Mouse (Mus musculus) midbrain, embryonic 16.5 days (tissue): Measurements from ENCODE around the gene Zmat5. TPM values are rescaled to one million over a fixed set of nuclear protein-coding genes. Genes with fewer than 3 reads are reported as not detected.

Source experiments
- ATAC-seq: fragments of 200-750 bp; cut with Nextera tagmentation; 2 replicates; pipeline ENCODE4 v1.8.0; 2017; ENCODE audit warnings: moderate TSS enrichment
- H3K27ac ChIP-seq: fragments of 300-500 bp; sonication (generic); 2 replicates; pipeline ENCODE4 v1.5.1; 2014; ENCODE audit warnings: mild to moderate bottlenecking, low read length, mixed read lengths
- H3K27me3 ChIP-seq: fragments of 300-500 bp; sonication (generic); 2 replicates; pipeline ENCODE4 v1.6.1; 2014; ENCODE audit warnings: low read depth, low read length, mixed read lengths; ENCODE audit not compliant: control insufficient read depth, insufficient read depth
- H3K36me3 ChIP-seq: fragments of 300-500 bp; sonication (generic); 2 replicates; pipeline ENCODE4 v1.6.1; 2014; ENCODE audit warnings: mild to moderate bottlenecking, low read length, moderate library complexity, mixed read lengths; ENCODE audit not compliant: control insufficient read depth, insufficient read depth
- H3K4me1 ChIP-seq: fragments of 300-500 bp; sonication (generic); 2 replicates; pipeline ENCODE4 v1.6.1; 2014; ENCODE audit warnings: mild to moderate bottlenecking, low read length, mixed read lengths; ENCODE audit not compliant: control insufficient read depth, insufficient read depth
- H3K4me2 ChIP-seq: fragments of 300-500 bp; sonication (generic); 2 replicates; pipeline ENCODE4 v1.6.1; 2014; ENCODE audit warnings: mild to moderate bottlenecking, low read length, mixed read lengths
- H3K4me3 ChIP-seq: fragments of 300-500 bp; sonication (generic); 2 replicates; pipeline ENCODE4 v1.5.1; 2014; ENCODE audit warnings: low read depth, mild to moderate bottlenecking, low read length, moderate library complexity, mixed read lengths
- H3K9ac ChIP-seq: fragments of 300-500 bp; sonication (generic); 2 replicates; pipeline ENCODE4 v1.6.1; 2014; ENCODE audit warnings: low read depth, low read length, mixed read lengths
- H3K9me3 ChIP-seq: fragments of 300-500 bp; sonication (generic); replicated peaks from 2 replicates; pipeline ENCODE4 v1.6.1; 2014; ENCODE audit warnings: mild to moderate bottlenecking, low read length, mixed read lengths; ENCODE audit not compliant: control insufficient read depth, poor library complexity, severe bottlenecking
- WGBS: fragments of 180-500 bp; shearing (Covaris S2); extraction: QIAGEN DNeasy Blood & Tissue Kit; methylation state at CpG from one replicate; pipeline ENCODE4 v1.1.7; 2014; 5-methylcytosine and 5-hydroxymethylcytosine counted together
- polyA plus RNA-seq: library from polyadenylated mRNA; unstranded; fragments of >200 nt; fragmentation: Nextera tagmentation; extraction: Ambion mirVana; gene quantifications from 2 replicates; pipeline ENCODE4 v1.2.1, GENCODE M21; 2015

Gene Zmat5
- polyA plus RNA-seq, 1 experiment from 2014 or later, result 49.4 TPM

DNA sequence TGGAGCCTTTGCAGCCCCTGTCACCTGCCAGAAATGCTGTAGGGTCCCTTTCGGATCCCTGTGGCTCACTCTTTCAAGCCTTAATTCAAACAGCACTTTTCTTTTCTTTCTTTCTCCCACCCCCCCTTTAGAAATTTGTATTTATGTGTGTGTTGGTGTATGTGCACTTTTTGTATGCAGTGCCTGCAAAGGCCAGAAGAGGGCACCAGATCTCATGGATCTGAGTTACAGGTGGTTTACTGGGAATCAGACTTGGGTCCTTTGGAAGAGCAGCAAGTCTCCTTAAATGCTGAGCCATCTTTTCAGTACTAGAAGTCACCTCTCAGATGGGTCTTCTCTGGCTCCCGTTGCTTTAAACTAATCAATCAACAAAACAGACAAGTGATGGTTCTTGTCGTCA lies 49.6 kb downstream of the Zmat5 start:
- no peak for ATAC-seq
- Histone ChIP-seq H3K9me3 (no peaks in the 10 kb centered on the region), H3K4me3 (no peak overlapping the region), H3K9ac (no peak overlapping the region), H3K27me3 (peaks cover 14% of the 10 kb centered on the region), H3K27ac (no peak overlapping the region), H3K4me2 (no peak overlapping the region), H3K36me3 (no peaks in the 10 kb centered on the region), H3K4me1 (0 out of 2 replicates have a peak, but pooled peaks cover 2% of the 10 kb centered on the region)
- WGBS, result 96% methylated on average over 3 of the region's 3 CpGs

DNA sequence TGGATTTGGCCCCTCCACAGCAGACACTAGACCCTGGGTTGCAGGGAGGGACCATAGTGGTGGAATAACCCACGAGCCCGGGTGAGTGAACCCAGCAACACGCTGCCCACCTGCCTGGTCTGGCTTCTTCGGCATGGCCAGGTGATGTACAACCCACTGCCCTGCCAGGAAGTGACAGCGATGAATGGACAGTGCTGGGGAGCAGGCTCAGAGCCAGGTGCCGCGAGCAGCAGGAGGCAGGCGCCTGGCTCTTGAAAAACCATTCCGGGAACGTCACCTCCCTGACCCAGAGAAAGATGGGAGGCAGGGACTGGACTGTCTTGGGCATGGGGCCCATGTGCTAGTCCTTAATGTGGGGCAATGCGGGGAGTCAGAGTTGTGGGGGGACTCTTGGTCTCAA lies 50.4 kb downstream of the Zmat5 start:
- Histone ChIP-seq H3K4me1 (0 out of 2 replicates have a peak, but pooled peaks cover 2% of the 10 kb centered on the region), H3K9me3 (no peaks in the 10 kb centered on the region), H3K36me3 (no peaks in the 10 kb centered on the region), H3K4me2 (no peak overlapping the region), H3K27ac (no peak overlapping the region), H3K4me3 (no peak overlapping the region), H3K9ac (no peak overlapping the region), H3K27me3 (peaks cover 5% of the 10 kb centered on the region)
- 78% methylated on average over 11 of the region's 11 CpGs for WGBS
- ATAC-seq, result no peak

DNA sequence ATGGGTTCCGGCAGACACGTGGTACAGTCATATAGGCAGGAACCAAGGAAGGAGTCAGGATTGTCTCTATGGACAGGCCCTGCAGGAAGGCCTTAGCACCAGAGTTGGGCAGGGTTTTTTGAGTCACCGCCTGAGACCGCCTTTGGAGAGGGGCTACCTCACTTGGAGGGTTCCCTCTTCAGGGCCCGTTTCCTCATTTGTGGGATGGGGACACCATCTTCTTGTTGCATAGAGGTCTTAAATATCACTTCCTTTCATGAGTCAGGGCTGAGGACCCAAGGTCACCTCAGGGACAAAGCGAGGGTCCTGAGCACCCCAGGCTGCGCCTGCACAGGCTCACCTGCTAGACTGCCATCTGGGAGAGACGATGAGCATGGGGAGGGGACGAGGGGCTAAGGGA lies 52.0 kb downstream of the Zmat5 start:
- peaks cover 8% of the 10 kb centered on the region; the same call in 1 of the 2 replicates for H3K4me1 ChIP-seq
- no peaks in the 10 kb centered on the region for H3K36me3 ChIP-seq
- H3K27ac ChIP-seq, result no peak overlapping the region
- no peak for ATAC-seq
- 90% methylated on average over 9 of the region's 9 CpGs for WGBS
- H3K27me3 ChIP-seq, result no peaks in the 10 kb centered on the region
- no peak overlapping the region for H3K4me3 ChIP-seq
- H3K9me3 ChIP-seq, result no peaks in the 10 kb centered on the region
- no peak overlapping the region for H3K9ac ChIP-seq
- no peak overlapping the region for H3K4me2 ChIP-seq

DNA sequence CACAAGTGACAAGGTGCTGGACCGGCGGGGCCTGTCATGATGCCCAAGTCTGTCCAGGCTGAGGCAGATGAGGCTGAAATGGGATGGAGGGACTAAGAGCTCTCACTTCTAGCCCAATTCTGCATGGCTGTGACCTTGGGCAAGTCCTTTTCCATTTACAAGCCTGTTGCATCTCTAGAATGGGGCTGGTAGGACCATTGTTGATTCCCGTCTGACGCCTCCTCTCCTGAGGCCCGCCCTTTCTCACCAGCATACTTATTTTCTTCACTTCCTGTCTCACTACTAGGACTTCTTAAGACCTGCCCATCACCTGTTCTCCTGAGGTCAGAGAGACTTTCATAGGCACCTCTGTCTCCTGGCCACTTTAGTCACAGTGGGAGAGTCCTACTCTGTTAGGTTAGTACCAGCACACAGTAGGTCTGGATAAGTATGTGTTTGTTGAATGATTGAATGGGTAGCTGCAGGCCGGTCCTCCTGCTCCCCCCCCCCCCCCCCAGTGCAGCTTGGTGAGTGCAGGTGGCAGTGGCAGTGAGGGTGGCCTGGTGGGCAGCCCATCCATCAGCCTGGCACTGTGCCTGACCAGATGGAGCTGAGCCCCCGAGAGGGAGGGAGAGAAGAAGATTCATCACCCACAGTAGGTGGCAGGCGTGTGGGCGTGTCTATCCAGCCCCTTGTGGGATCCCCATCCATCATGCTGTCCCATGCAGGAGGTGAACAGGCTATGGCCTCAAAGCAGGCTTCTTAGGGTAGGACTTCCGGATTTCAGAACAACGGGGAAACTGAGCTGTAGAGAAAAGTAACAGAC lies 52.7 kb downstream of the Zmat5 start:
- no peaks in the 10 kb centered on the region for H3K36me3 ChIP-seq
- no peak overlapping the region for H3K9ac ChIP-seq
- H3K9me3 ChIP-seq, result no peaks in the 10 kb centered on the region
- WGBS, result 76% methylated on average over 11 of the region's 11 CpGs
- H3K4me1 ChIP-seq, result peaks cover 15% of the 10 kb centered on the region
- no peak for ATAC-seq
- H3K4me2 ChIP-seq, result no peak overlapping the region
- H3K27ac ChIP-seq, result no peak overlapping the region
- H3K27me3 ChIP-seq, result no peaks in the 10 kb centered on the region
- H3K4me3 ChIP-seq, result no peak overlapping the region

DNA sequence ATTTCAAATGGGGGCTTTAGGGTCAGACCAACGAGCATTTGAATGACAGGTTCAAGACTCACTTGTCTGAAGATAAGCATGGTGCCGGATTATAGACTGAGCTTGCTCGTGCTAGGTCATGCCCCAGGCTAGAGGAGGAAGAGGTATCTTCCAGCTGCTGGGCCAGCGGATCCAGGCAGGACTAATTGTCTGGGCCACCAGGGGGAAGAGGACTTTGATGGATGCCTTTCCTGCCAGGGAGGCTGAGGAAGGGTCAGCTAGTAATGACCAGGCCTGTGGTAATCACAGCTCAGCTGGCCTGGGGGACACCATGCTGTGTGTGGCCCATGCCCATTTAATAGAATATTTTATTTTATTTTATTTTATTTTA lies 53.3 kb downstream of the Zmat5 start:
- Histone ChIP-seq H3K27me3 (no peaks in the 10 kb centered on the region), H3K9ac (no peak overlapping the region), H3K4me1 (peaks cover 21% of the 10 kb centered on the region), H3K9me3 (no peaks in the 10 kb centered on the region), H3K36me3 (no peaks in the 10 kb centered on the region), H3K27ac (no peak overlapping the region), H3K4me2 (no peak overlapping the region), H3K4me3 (no peak overlapping the region)
- ATAC-seq, result no peak
- 47% methylated on average over 4 of the region's 4 CpGs for WGBS

DNA sequence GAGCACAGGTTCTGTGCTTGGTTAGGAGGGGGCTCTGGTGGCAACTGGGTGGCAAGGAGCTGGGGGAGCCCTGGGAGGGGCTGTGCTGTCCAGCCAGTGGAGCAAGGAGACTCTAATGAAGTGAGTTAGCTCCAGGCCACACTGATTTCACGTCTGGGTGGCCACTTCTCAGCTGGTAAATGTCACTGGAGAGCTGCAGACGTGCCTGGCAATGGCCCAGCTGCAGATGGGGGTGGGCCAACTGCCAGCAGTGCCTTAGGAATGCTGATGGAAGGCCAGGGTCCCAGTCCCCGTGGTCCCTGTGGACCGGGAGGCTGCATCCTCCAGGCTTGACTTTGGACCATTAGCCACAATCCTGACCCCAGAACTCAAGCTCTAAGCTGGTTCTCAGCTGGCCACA lies 56.0 kb downstream of the Zmat5 start:
- no peaks in the 10 kb centered on the region for H3K36me3 ChIP-seq
- H3K27ac ChIP-seq, result no peak overlapping the region
- no peak overlapping the region for H3K4me2 ChIP-seq
- H3K27me3 ChIP-seq, result no peaks in the 10 kb centered on the region
- no peaks in the 10 kb centered on the region for H3K9me3 ChIP-seq
- no peak for ATAC-seq
- H3K9ac ChIP-seq, result no peak overlapping the region
- no peak overlapping the region for H3K4me3 ChIP-seq
- 28% methylated on average over 4 of the region's 4 CpGs for WGBS
- peaks cover 26% of the 10 kb centered on the region for H3K4me1 ChIP-seq

DNA sequence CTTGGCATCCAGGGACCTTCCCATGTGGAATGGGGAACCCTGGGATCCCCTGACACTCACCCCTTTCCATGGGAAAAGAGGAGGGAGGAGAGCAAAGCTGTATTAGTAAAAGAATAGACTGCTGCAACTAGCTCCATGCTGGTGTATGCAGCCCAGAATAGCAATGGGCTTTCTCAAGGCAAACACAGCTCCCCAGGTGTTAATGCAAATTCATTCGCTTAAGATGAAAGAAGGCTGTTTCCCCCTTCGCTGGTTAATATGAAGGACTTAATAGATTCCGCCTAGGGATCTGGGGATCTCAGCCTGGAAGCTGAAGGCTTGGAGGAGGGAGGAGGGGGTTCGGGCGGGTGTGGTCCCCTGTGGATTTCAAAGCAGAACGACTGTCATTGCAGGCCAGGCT lies 57.5 kb downstream of the Zmat5 start:
- H3K27ac ChIP-seq, result peak overlapping the region; percentile 74
- peak; percentile 49 for ATAC-seq
- WGBS, result 6% methylated on average over 6 of the region's 6 CpGs

DNA sequence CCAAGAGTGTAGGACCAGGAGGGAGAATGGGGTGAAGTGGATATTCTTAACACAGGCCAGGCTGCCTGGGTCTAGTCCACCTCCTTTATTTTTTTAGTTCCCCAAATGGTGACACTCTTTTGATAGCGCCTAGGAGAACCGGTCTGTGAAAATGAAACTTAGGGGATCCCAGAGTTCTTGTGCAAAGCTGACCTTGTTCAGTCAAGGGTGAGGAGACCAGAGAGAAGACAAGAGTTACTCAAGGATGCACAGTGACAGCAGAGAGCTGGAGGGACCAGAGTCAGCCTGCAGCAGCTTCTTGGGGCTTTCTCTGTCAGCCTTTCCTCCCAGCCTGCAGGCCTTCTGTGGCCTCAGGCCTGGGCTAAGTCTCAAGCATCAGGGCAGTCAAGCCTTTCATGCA lies 58.0 kb downstream of the Zmat5 start:
- Histone ChIP-seq H3K4me3 (no peak overlapping the region), H3K4me2 (no peak overlapping the region), H3K9ac (0 out of 2 replicates have a peak overlapping the region, but pooled peaks have one; percentile 28), H3K36me3 (no peaks in the 10 kb centered on the region), H3K4me1 (peaks cover 26% of the 10 kb centered on the region), H3K27me3 (no peaks in the 10 kb centered on the region), H3K9me3 (no peaks in the 10 kb centered on the region), H3K27ac (peak overlapping the region; percentile 74)
- WGBS, result 18% methylated on average over 2 of the region's 2 CpGs
- ATAC-seq, result no peak

More for the DNA sequence above, 57.5 kb downstream of the Zmat5 start:
- no peak overlapping the region for H3K4me3 ChIP-seq
- no peaks in the 10 kb centered on the region for H3K27me3 ChIP-seq
- no peaks in the 10 kb centered on the region for H3K36me3 ChIP-seq
- H3K4me2 ChIP-seq, result no peak overlapping the region
- H3K4me1 ChIP-seq, result peaks cover 26% of the 10 kb centered on the region
- no peaks in the 10 kb centered on the region for H3K9me3 ChIP-seq
- 0 out of 2 replicates have a peak overlapping the region, but pooled peaks have one; percentile 28 for H3K9ac ChIP-seq

DNA sequence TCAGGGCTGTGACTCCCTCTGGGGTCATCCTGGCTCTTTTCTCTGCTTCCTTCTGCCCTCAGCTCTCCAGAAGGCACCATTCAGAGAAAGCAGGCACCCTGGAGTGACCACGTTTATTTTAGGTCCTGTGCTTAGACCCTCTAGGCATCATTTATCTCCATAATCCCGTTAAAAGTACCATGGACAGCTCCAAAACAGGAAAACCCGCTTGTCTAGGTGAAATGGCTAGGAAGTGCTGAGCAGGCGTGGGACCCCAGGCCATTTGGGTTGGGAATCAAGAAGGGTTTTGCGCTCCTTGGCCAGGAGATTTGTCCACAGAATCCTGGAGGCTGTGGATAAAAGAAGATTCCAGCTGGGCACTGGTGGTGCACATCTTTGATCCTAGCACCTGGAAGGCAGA lies 59.2 kb downstream of the Zmat5 start:
- H3K36me3 ChIP-seq, result no peaks in the 10 kb centered on the region
- no peak overlapping the region for H3K27ac ChIP-seq
- peaks cover 26% of the 10 kb centered on the region for H3K4me1 ChIP-seq
- H3K27me3 ChIP-seq, result no peaks in the 10 kb centered on the region
- no peak for ATAC-seq
- H3K9ac ChIP-seq, result no peak overlapping the region
- WGBS, result 26% methylated on average over 5 of the region's 5 CpGs
- no peak overlapping the region for H3K4me3 ChIP-seq
- H3K4me2 ChIP-seq, result no peak overlapping the region
- H3K9me3 ChIP-seq, result no peaks in the 10 kb centered on the region
